Mouse (Mus musculus): ENCODE data around the gene Dtx2. TPM values are rescaled to one million over a fixed set of nuclear protein-coding genes. Genes with fewer than 3 reads are reported as not detected.

Dtx2 gene
- total RNA-seq, 2 experiments from 2014 or later = 9.5 to 10.7 TPM

- DNase-seq = no peak
Measured at GRCm38 (mm10) chr5:135971876-135972275, 22.7 kb upstream of the Dtx2 start.

DNA sequence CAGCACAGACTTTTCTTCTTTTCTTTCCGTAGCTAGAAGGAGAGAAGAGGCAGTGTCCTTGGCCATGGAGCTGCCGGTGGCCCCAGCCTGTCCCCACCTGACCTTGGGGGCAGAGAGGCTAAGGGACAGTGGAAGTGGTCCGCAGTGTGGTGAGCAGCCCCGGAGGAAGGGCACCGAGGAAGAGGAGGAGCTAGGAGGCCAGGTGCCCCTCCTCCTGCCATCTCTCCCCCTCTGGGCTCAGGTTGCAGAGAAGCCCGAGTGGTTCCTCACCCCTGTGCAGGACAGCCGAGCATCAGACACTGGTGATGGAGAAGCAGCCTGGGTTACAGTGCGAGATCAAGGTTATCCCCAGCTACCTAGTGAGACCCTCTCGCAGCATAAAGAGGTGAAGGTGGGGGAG lies 20.2 kb upstream of the Dtx2 start, which contains the start of gene Ssc4d:
Gene Ssc4d (minus strand): TSS at position 167 of the 400 bp plus-strand sequence.
- no peak for DNase-seq

More at GRCm38 (mm10) chr5:135971876-135972275, 22.7 kb upstream of the Dtx2 start:
- intact Hi-C loops (cut with DNase I) = no loop called here

DNA sequence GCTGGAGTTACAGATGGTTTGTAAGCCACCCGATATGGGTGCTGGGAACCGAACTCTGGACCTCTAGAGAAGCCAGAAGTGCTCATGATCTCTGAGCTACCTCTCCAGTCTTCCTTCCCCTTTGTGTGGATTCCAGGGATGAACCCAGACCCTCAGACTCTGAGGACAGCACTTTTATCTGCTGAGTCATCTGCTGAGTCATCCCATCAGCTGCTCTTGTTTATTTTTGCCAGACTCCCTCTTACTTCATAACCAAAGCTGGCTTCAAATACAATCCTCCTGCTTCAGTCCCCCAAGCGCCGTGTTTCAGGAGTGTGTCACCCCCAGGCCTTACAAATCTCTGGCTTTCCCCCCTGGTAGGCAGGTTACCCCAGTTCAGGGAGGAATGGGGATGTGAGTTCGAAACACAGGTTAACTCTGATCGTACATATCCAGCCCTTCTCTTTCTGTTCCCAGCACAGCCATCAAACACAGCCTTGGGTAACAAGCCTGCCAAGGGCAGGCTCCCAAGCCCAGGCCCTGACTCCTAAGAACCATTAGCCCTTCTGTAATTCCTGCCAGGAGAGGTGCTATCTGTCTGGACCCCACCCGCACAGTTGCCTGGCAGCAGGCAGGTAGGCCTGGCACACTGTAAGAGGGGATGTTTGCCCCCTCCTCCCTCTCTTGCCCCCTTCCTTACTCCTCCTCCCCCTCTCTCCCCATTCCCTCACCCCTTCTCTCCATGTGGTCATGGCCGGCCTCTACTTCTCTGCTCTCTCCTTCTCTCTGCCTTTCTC lies 18.5 kb upstream of the Dtx2 start:
- intact Hi-C loops (cut with DNase I) = no loop called here
- no peak for DNase-seq

More for the DNA sequence above, 20.2 kb upstream of the Dtx2 start, which contains the start of gene Ssc4d:
- intact Hi-C loops (cut with DNase I) = no loop called here

DNA sequence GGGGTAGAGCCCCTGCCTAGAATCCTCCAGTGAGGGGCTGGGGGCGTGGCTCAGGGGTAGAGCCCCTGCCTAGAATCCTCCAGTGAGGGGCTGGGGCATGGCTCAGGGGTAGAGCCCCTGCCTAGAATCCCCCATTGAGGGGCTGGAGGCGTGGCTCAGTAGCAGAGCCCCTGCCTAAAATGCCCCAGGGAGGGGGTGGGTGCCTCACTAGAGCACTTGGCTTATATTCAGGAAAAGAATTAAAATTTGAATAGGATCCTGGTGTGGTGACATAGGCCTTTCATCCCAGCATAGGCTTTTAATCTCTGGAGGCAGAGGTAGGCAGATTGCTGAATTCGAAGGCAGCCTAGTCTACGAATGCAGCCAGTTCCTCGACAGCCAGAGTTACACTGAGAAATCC lies 15.2 kb upstream of the Dtx2 start:
- intact Hi-C loops (cut with DNase I) = no loop called here
- DNase-seq = no peak

- intact Hi-C loops (cut with DNase I) = loop anchor here (5.0 kb wide), 3 partner anchors 47 to 78 kb away; no protein-coding TSS in a partner anchor
- no peak for DNase-seq
Measured at GRCm38 (mm10) chr5:135979904-135980303, 14.7 kb upstream of the Dtx2 start, which contains the start of gene Zp3. TSS of gene Zp3 (plus strand) at chr5:135980099.

GRCm38 (mm10) chr5:135982398-135982797 lies 12.2 kb upstream of the Dtx2 start:
- intact Hi-C loops (cut with DNase I) = loop anchor here (1.0 to 5.0 kb wide), 4 partner anchors 45 to 80 kb away; no protein-coding TSS in a partner anchor
- DNase-seq = peak; percentile 82 to 86

DNA sequence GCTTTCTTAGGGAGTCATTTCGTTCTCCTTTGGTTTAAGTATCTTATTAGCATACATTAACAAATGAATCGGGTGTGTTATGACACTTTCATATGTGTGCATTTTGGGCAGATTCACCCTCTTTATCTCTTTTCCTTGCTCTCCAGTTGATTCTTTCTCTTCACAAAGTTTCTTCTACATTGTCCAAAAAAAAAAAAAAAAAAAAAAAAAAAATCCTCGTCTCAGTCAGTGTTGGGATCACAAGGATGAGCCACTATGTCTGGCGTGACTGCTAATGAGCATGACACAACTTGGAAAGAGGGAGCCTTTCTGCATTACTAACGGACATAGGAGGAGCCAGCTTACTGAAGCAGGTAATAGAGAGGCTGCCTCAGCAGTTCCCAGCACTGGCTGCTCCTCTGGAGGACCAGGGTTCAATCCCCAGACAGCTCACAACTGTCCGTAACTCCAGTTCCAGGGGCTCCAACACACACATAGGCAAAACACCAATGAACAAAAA lies 10.0 kb upstream of the Dtx2 start:
- DNase-seq = no peak
- intact Hi-C loops (cut with DNase I) = loop anchor here (5.0 kb wide), 3 partner anchors 43 to 82 kb away; no protein-coding TSS in a partner anchor

DNA sequence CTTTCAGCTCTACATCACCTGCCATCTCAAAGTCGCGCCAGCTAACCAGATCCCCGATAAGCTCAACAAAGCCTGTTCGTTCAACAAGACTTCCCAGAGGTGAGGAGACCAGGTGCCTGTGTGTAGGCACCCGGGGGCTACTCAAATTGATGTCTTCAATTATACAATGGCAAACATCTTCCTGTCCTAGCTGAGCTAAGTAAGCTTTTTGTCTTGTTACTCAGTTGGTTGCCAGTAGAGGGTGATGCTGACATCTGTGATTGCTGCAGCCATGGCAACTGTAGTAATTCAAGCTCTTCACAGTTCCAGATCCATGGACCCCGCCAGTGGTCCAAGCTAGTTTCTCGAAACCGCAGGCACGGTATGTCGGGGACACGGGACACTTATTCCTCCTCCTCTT lies 7.4 kb upstream of the Dtx2 start:
- intact Hi-C loops (cut with DNase I) = no loop called here

GRCm38 (mm10) chr5:135990601-135991000 lies 4.0 kb upstream of the Dtx2 start:
- intact Hi-C loops (cut with DNase I) = no loop called here

More for the DNA sequence above, 7.4 kb upstream of the Dtx2 start:
- DNase-seq = peak in 1 of 2 experiments; percentile 47

GRCm38 (mm10) chr5:135993381-135993965 lies 1.1 kb upstream of the Dtx2 start:
- DNase-seq = no peak
- intact Hi-C loops (cut with DNase I) = no loop called here

More at GRCm38 (mm10) chr5:135990601-135991000, 4.0 kb upstream of the Dtx2 start:
- no peak for DNase-seq

DNA sequence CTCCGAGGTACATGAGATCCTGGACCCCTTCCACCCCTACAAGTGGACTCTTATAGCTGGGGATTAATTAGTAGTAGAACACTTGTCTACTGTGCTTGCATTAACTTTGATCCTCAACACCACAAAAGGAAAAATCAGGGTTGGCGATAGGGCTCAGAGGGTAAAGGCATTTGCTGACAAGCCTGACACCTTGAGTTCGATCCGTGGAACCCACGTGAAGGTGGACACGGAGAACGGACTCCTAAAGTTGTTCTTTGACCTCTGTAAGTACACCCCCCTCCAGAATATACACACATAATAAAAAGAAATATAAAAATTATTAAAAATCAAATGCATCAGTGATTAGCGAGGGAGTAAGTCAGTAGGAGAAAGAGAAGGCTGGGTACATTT lies 270 bp upstream of the Dtx2 start:
- intact Hi-C loops (cut with DNase I) = no loop called here

GRCm38 (mm10) chr5:135996162-135996561 lies 1.6 kb downstream of the Dtx2 start:
- intact Hi-C loops (cut with DNase I) = no loop called here
- DNase-seq = no peak

More for the DNA sequence above, 270 bp upstream of the Dtx2 start:
- DNase-seq = no peak

DNA sequence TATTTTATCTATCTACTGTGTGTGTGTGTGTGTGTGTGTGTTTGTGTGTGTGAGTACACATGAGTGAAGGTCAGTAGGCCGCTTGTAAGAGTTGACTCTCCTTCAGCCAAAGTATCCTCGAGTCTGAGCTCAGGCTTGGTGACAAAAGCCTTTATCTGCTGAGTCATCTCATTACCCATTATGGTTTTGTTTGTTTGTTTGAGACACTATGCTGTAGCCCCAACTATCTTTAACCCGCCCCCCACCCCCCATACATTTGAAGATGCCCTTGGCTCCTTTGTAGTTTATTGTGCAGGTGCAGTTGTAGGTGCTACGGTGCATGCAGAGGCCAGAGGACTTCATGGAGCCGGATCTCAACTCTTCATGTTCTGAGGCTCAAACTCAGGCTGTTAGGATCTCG lies 6.6 kb downstream of the Dtx2 start:
- DNase-seq = no peak
- intact Hi-C loops (cut with DNase I) = no loop called here

GRCm38 (mm10) chr5:136002325-136002724 lies 7.7 kb downstream of the Dtx2 start:
- DNase-seq = no peak
- intact Hi-C loops (cut with DNase I) = no loop called here

DNA sequence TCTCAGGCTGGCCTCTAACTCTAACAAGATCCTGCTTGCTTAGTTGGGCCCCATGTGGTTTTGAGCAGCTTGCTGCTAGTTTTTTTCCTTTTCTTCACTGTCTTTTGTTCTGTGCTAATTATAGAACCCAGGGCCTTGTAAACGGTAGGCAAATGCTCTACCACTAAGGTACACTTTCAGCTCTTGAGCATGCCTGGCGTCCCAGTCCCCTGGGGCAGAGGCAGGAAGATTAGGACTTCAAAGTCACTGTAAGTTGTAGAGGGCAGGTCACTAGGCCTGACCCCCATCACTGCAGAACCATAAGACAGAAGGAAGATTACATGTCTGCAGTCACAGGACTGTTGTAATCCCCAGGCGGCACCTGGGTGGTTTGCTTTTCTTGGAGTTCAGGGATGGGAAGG lies 8.2 kb downstream of the Dtx2 start:
- intact Hi-C loops (cut with DNase I) = no loop called here
- no peak for DNase-seq

DNA sequence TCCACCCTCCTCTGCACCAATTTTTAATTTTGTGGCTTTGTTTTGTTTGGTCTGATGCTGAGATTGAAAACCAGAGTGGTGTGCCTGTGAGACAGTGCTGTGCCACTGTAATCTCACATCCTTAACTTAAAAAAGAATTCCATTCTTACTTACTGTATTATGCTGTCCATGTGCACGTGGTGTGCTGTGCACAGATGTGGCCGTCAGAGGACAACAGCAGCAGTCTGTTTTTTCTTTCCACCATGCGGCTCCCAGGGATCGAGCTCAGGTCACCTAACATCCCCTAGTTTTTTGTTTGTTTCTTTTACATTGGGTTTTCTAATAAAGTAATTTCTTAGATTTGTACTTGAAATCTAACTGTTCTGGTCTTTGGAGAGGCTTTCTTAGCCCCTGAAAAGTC lies 9.9 kb downstream of the Dtx2 start:
- intact Hi-C loops (cut with DNase I) = no loop called here
- no peak for DNase-seq

DNA sequence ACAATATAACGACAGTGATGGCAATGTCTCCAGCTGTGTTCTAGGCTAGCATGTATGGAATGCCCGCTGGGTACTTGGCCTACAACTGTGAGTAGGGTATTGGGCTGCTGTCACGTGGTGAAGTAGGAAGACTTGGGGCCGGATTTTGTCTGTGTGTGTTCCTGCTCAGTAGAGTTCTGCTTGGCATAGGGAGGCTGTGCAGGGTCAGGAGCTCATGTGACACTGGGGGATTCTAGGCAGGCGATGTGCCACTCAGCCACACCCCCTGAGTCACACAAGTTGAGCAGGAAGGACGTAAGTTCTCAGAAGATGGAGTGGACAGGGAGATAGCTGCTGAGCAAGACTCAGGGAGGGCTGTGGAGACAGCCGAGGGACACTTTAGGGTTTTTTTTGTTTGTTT lies 13.1 kb downstream of the Dtx2 start:
- no peak for DNase-seq
- intact Hi-C loops (cut with DNase I) = no loop called here

GRCm38 (mm10) chr5:136014877-136015276 lies 20.3 kb downstream of the Dtx2 start:
- intact Hi-C loops (cut with DNase I) = no loop called here
- DNase-seq = peak; percentile 54 to 60

DNA sequence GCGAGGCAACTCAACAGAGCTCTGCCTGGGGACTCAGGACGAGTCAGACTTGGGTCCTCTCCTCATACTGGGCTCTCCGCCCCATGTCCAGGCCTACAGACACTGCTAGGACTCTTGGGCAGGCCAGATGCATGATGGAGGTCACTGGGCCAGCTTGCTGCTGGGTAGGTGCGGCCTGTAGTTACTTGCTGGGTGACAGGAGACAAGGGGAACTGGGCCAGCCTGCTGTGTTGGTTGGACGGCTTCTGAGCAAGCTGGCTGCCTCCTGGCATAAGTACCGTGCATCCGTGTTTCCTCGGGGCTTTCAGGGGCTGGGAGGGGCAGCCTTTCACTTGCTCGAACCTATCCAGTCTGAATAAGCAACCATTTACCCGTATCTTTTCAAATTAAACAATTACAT lies 21.0 kb downstream of the Dtx2 start:
- DNase-seq = peak; percentile 14 to 23
- intact Hi-C loops (cut with DNase I) = no loop called here

GRCm38 (mm10) chr5:136016014-136016876 lies 21.6 kb downstream of the Dtx2 start:
- intact Hi-C loops (cut with DNase I) = no loop called here
- peak; percentile 25 to 42 for DNase-seq

DNA sequence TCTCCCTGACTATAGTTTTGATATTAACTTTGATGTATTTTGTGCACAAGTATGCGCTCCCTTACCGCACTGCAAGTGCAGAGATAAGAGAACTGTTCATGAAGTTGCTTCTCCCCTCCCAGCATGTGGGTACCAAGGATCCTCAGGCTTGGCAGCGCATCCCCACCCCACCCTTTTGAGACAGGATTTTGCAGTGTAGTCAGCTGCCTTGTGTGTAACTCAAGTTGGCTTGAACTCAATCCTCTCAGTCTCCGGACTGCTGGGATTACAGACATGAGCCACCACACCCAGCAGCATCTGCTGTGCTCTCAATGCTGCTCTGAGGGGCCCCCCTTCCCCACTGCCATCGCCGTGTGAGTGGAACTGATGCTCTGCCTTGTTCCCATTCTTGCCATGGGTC lies 22.7 kb downstream of the Dtx2 start:
- peak; percentile 34 to 43 for DNase-seq
- intact Hi-C loops (cut with DNase I) = no loop called here
